Mouse (Mus musculus): ENCODE results near the gene Zfp219.

The Zfp219 gene

DNA sequence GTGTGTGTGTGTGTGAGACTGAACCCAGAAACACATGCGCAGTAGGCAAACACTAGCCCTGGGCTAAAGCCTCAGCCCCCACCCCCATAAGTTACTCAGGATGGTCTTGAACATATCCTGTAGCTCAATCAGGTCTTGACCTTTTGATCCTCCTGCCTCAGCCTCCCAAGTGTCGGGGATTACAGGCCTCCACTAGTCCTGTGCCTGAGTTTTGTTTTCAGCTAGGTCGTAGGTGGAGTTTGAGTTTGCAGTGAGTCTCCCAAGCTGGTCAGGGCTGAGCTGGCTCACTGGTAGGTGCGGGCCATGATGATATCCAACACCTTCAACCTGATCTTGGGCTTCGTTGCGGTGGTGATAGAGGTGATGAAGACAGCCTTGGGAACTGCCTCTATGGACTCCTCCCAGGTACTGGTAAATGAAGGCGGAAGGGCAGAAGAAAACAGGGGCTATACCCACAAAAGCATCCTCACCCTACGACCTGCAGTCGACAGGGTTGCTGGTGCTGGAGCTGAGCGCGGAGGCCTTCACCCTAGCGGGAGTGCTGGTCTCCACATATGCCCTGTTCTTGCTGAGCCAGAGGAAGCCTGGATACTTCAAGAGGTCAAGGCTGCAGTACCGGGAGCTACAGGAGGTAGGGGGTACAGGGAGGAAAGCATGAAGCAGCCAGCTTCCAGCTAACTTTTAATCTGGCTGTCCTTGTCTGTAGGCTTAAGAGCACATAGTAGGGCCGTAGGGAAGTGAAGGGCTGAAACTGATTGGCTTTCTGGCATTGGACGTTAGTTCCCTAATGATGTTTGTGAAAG, 2.1 kb downstream of the Zfp219 start:
- peak; percentile 66 for DNase-seq (ENCODE audit: low read depth, low spot score)

DNA sequence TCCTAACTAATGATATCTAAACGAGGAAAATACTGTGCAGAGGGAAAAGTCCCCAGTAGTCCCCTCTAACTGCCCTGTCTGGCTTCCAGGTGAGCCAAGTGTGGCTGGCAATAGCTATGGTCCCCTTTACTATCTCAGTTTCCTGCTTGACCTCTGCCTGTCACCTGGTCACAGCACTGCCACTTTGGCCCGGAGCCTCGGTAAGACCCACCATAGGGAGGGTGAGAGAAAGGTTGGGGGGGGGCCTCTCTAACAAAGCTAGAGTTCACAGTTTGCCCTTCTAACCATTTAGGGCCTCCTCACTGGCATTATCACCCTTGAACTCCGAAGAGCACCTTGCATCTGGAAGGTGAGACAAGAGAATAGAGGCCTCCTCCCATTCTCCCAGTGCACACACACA, 2.9 kb downstream of the Zfp219 start:
- no peak for DNase-seq (ENCODE audit: low read depth, low spot score)

DNA sequence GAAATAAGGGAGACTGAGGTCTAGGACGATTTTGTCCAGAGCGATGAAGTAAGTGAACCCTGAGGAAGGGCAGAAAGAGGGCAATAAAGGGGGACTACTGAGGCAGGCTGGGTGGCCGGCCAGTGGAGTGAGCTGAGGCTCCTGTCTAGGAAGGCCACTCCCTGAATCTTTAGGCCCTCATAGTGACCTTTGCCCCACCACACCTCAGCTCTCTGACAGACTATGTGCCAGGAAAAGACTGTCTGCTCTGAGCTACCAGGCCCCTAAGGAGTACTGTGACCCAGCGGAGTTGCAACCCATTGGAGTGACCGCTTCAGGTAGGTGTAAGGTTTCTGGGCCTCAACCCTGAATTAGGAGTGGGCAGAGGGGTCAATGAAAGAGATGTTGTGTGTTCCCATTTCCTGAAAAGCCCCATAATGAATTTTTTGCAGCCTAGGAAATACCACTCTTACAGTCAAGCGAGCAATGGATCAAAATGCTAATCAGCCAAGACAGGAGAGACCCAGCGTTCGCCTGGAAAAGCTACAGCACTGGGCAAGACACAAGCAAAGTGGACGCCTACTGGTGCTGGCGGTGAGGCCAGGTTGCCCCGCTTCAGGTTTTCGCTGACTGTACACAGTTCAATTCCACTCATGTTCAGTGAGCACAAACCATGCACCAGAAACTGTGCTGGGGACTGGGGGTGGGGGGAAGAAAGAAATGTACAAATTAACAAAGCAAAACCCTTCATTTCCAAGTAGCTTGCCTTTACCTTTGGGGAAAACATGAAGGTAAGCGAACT, 3.7 kb downstream of the Zfp219 start:
- DNase-seq (ENCODE audit: low read depth, low spot score), result peak; percentile 43

DNA sequence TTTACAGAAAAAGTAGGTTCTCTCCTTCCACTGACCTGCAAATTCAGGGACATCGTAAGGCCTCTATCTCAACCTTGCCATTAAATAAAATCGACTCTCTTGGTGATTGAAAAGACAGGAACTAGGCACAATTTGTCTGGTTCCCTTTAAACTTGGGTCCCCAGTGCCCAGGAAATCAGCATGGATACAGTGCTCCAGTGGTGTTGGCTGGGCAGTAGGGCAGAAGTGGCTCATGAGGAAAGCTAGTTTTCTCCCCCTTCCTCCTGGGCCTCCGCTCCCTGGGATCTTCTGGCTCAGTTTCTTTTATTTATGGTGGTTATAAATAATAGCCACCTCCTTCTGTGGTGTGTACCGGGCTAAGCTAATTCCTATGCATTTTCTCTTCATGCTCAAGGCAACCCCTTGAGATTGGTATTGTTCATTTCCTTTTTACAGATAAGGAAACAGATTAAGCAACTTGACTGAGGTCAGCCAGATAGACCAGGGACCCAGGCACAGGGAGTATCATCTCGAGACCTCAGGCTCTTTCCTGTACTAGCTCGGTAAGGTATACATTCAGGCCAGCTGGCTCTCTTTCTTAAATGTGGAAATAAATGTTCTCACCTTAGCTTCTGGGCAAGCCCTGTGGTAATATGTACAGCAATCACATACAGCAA, 5.0 kb downstream of the Zfp219 start, which contains the start of gene Tmem253:
Tmem253 (plus strand) TSS at position 214 of the 656 bp plus-strand sequence.
- no peak for DNase-seq (ENCODE audit: low read depth, low spot score)

DNA sequence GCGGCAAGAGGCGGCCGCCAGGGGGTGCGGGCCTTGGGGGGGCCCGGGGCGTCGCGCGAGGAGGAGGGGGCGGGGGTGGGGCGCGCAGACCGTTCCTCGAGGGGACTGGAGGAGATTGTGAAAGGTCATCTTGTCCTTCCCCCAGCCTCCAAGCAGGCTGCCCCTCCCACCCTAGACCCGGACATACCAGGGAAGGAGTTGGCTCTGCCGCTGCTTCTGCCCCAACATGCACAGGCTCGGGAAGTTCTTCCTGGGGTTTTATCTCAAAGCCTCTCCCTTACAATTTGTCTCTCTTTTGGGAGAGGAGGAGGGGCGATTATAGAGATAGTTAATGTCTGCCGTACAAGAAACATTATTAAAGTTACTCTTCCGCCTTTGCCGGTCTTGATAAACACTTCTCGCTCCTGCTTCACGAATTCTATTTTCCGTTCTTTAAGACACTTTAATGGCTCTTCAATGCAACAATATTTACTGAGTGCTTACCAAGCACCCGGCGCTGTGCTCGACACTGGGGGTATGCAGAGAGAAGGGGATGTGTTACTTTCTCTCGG, 5.7 kb downstream of the Zfp219 start:
- peak; percentile 91 for DNase-seq (ENCODE audit: low read depth, low spot score)

DNA sequence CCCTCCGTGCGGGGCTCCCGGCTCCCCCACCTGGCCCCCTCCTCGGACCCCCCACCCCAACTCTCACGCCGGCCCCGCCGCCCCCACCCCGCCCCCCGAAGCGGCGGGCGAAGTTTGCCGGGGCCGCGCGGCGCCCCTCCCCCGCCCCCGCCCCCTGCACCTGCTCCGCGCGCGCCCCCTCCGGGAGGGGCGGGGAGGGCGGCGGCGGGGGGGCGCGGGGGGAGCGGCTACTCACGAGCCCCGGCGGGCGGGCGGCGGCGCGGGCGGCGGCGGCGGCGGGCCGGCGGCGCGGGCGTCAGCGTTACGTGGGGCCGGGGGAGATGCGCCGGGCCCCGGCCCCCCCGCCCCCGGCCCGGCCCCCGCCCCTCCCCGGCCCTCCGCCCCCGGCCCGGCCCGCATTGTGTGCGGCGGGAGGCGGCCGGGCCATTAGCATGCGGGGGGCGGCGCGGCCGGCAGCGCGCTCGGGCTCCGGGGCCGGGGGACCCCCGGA, 6.2 kb downstream of the Zfp219 start:
- DNase-seq (ENCODE audit: low read depth, low spot score), result no peak

DNA sequence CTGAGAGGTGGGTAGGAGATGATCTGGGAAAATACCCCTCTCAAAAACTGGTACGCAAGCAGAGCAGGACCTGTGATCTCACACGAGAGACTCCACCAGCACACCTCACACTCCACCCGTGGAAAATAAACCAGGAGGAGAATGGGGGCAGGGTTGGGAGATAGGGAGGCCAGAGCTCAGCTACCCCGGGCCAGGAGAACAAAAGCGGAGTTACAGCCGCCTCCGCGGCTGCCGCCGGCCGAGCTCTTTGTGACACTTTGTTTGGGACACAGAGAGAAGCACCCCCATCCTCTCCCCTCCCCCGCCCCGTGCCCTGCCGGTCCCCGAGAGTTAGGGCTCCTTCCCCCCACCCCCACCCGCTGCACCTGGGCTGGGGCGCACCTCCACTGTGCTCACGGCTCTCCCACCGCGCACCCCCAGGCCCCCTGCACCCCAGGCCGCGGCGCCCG, 6.7 kb downstream of the Zfp219 start:
- peak; percentile 72 for DNase-seq (ENCODE audit: low read depth, low spot score)

DNA sequence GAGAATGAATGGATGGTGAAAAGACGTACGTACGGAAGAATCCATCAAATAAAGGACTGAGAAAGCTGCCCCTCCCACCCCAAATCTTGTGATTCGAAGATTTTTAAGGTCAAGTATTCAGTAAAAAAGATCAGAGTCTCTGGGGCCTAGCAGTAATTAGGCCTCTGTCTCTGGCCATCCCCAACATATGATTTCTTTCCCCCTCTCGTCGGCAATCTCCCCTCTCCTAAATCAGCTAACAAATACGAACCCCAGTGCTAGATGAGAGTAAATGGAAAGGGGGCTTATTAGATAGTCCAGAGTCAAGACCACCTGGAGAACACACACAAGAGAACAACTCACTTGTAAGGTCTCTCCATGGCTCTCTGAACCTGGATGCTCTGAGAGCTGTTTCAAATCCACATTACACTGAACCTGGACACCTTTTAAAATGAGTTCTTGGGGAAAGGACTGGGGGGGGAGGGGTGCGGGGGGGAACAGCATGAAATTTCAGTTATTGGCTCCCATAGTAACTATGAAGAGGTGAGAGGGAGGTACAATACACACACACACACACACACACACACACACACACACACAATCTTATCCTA, 7.4 kb downstream of the Zfp219 start:
- DNase-seq (ENCODE audit: low read depth, low spot score), result no peak

DNA sequence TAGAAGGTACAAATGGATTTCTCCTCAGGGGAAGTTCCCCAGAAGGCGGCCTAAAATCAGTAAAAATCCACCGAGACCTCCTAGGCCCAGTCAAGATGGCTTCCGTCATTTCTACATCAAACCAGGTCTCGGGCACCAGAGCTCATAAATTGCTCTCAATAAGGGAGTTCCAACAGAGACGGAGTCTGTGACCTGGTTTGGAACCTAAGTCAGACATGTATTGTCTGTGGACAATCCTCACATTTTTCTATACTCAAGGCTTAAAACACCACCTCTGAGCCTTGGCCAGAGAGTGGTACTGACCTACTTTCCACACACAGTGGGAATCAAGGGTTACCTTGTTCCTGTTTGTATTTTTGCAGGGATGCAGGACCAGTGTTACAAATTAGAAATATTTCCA, 8.0 kb downstream of the Zfp219 start:
- no peak for DNase-seq (ENCODE audit: low read depth, low spot score)

DNA sequence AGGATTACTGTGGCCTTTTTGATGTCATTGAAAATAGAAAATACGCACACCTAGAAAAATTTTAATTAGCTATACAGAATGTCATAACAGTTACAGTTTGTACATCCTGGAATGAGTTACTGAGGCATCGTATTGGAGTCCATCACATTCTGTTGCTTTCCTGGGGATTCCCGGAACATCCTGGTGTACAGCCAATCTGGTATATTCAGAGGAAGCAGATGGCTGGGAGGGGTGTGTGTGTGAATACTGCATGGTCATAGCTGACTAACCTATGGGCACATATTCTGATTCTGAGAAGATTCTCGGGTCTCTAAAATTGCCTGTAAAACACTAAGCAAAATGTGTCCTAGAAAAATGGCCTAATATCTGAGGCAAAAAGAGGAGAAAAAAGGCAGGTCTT, 8.4 kb downstream of the Zfp219 start:
- no peak for DNase-seq (ENCODE audit: low read depth, low spot score)

DNA sequence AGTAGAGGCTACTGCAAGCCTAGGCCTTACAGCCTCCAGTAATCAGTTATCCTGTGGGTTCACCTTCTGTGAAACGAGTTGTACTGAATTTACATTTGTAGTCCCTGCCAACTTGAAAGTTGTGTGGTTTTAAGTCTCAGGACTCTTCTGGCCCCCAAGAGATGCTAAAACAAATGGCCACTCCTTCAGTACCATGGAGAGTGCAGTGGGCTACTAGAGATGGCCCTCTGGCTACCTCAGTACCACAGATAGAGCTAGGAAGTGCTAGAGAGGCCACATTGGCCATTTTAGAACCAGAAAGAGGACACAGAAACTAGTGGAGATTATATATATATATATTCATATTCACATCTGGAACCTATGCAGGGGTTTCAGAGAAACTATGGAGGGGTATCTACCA, 8.8 kb downstream of the Zfp219 start:
- peak; percentile 50 for DNase-seq (ENCODE audit: low read depth, low spot score)

DNA sequence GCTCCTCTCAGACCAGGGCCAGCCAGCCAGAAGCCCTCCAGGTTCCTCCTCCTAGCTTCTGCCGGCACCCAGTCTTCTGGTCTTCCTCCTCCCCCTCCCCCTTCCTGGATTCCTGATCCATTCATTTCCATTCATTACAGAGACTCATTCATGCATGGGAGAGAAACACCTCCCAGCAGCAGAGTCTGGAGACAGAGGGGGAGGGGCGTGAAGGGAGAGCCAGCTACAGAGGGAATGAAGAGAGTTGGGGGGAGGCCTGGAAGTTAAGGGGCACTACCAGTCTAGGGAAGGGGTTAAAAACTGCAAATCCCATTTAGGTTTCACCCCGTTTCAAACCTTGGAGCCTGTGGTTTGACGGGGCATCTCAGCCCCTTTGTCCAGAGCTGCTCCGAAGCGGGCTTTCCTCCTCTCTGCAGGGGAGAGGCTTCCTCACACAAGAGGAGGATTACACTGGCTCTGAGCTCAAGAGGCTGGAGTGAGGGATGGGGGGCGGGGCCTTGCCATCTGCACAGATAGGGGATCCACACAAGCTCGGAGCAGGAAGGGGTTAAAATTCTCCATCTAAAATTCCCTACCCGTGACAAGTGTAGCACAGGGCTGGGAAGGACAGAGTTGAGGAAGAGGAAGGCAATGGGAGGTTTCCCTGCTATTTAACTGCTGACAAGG, 10.0 kb downstream of the Zfp219 start:
- peak; percentile 98 for DNase-seq (ENCODE audit: low read depth, low spot score)

DNA sequence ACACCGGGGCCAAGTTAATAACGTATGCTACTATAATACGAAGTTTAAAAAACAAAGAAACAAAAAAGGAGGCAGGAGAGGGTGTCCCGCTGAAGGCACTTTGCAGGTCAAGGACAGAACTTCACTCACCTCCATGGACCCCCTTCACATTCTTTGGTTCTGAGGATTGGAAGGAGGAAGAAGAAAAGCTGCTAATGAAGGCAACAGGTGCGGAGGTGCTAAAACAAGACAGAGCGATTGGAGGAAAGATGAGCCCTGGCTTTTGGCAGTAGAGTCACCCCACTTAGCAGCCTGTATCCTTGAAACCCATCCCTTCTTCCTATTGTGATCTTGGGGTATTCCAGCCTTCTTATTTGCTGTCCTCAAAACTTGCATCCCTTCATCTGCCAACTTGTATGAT, 10.7 kb downstream of the Zfp219 start:
- DNase-seq (ENCODE audit: low read depth, low spot score), result no peak

DNA sequence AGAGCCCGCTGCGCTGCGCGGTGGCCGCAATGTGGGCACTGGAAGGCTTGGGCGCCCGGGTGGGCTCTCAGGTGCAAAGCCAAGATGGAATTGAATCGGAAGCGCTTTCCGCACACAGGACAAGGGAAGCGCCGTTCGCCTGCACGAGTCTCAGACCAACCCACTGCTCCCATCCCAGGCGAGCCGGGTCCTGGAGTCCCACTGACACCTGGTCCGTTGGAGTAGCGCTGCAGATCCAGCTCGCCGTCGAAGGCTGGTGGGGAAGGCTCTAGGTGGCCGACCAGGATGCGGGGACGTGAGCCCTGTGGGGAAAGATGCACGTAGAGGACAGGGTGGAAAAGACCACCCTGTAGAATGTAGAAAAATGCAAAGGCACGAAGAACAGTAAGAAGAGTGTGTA, 11.2 kb downstream of the Zfp219 start:
- no peak for DNase-seq (ENCODE audit: low read depth, low spot score)

DNA sequence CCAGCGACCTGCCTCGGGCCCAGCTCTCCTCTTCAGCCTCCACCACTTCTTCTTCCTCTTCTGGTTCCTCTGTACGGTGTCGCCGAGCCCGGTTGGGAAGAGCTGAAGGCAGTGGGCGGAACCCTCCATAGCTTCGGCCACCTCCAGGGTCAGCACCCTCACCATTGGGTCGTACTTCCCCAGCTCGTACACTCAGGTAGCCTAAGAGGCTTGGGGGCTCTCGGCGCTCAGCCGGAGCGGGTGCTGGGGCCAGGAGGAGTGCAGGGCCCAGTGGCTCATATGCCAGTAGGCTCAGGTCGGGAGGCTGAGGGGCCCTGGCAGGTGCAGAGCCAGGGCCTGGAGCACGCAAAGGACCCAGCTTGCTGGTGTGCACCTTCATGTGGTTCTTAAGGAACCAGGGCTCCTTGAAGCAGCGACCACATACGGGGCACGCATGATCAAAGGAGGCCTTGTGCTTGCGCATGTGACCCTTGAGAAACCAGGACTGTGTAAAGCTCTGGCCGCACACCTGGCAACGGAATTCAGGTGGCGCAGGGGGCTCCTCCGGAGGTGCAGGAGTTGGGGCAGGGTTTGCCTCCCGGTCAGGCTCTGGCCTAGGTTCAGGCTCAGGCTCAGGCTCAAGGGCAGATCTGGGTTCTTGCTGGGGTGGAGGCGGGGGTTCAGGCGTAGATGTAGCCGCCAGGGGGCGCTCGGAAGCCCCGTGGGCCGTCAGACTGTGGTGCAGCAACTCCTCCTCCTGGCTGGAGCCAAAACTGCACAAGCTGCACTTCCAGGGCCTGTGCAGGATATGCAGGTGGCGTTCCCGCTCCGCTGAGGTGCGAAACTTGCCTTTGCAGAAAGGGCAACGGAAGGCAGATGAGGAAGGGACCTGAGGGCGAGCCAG, 12.0 kb downstream of the Zfp219 start:
- peak; percentile 97 for DNase-seq (ENCODE audit: low read depth, low spot score)

DNA sequence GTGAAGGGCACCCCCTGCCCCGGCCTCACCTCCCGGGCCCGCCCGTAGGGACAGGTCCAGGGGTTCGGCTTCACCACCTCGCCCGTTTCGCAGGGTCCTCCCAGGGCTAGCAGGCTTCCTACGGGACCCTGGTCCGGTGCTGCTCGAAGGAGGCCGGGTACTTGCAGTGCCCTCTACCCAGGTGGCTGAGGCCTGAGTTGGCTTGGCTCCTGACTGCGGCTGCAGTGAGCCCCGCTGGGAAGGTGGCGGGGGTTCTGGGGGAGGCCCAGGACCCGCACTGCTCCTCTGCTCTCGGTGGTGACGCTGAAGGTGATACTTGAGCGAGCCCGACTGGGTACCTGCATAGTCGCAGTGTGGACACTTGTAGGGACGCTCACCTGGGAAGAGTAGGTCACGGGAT, 13.8 kb downstream of the Zfp219 start:
- no peak for DNase-seq (ENCODE audit: low read depth, low spot score)

DNA sequence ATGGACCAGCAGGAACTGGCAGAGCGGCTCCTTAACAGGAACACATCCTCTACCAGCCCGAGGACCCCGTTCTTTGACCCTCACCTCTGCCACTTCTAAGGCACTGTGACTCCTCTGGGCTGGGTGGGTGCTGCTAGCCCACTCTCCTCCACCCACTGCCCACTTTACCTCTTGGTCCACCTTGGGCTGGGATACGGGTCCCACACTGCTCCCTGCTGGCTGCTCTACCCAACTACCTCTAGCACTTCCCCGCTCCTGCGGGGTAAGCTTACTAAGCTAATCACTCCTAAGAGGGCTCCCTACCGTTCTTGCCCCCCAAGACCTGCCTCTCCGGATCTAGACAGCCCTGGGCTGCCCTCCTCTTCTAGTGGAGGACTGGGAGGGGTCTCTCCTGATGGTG, 14.3 kb downstream of the Zfp219 start:
- DNase-seq (ENCODE audit: low read depth, low spot score), result peak; percentile 68

DNA sequence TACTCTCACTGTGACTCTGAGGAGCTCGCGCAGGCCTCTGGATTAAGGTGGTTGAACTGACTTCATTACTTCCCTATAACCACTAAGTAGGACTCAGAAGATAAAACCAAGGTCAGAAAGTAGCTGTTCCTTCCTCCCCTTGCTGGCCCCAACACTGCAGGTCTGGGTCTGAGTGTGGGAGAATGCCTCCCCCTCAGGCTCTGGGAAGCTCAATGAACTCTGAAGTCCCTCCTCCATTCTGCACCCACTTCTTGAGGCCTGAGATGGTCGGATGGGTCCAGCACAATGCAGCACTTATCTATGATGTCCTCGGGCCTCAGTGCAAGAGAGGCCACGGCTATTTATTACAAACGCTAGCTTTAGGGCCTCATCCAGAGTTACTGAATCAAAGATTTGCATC, 14.9 kb downstream of the Zfp219 start:
- no peak for DNase-seq (ENCODE audit: low read depth, low spot score)

DNA sequence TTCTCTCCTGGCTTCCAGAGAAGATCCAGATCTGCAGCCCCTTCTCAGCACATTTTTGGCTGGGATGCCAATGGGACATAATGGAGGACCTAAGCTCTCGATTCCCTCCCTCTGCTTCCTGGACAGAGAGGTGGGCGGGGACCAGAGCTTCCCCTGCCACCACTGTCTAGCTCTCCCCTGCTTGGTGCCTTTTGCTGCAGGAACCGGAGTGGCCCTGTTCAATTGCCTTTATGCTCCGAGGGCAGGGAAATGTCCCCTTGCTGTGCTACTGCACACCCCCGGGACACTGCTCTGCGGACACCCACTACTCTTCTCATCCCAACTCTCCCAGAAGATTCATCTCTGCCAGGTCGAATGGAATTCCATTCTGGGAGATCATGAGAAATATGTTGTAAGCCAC, 15.4 kb downstream of the Zfp219 start:
- DNase-seq (ENCODE audit: low read depth, low spot score), result no peak

DNA sequence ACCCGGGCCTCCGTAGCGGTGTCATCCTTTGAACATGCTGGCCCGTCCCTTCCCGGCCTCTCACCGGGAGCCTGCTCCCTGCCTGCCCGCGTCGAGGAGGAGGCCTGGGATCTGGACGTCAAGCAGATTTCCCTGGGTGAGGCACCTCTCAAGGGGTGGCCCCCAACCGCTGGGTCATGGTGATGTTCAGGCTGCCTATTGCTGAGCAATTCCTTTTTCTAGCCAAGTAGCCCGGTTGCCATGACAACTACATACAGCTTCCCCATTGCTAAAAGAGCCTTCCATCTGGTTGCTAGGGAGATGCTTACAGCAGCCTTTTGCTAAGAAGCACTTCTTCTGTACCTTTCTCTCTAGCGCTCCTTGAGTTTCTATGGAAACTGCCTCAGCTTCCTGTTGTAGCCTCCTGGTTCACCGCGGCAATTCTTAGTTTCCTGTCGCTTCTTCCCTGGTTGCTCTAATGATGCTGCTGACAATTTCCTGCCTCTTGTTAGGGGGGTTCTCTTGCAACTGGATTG, 16.5 kb downstream of the Zfp219 start:
- DNase-seq (ENCODE audit: low read depth, low spot score), result peak; percentile 95

Data from R1 (cell line).